Mouse (Mus musculus) testis, adult 2 months (tissue): ENCODE data around the gene Rasa3.

Experiments
- CTCF ChIP-seq: fragments of 200-500 bp; IDR thresholded peaks from 2 replicates; pipeline ENCODE4 v1.5.1; 2012; ENCODE audit warnings: low read depth, mild to moderate bottlenecking, inconsistent platforms, low read length, moderate library complexity; ENCODE audit not compliant: control insufficient read depth, insufficient read depth, insufficient replicate concordance
- POLR2A ChIP-seq: fragments of 200-500 bp; IDR thresholded peaks from 2 replicates; pipeline ENCODE4 v1.6.1; 2012; ENCODE audit warnings: low read depth, mild to moderate bottlenecking, inconsistent platforms, low read length, moderate library complexity; ENCODE audit not compliant: control insufficient read depth

- TF ChIP-seq CTCF (no peak), POLR2A (no peak)
These were observed 138.6 kb downstream of the Rasa3 start for GRCm38 (mm10) chr8:13538821-13539220.
